Mouse (Mus musculus) induced T-regulatory cell, adult 2 months (primary cell): ENCODE results near the gene Slc7a11.

Source experiments
- DNase-seq: peaks from one replicate; pipeline ENCODE4 v3.0.0-alpha.2; 2012; ENCODE audit warnings: low read depth

Slc7a11 gene

DNA sequence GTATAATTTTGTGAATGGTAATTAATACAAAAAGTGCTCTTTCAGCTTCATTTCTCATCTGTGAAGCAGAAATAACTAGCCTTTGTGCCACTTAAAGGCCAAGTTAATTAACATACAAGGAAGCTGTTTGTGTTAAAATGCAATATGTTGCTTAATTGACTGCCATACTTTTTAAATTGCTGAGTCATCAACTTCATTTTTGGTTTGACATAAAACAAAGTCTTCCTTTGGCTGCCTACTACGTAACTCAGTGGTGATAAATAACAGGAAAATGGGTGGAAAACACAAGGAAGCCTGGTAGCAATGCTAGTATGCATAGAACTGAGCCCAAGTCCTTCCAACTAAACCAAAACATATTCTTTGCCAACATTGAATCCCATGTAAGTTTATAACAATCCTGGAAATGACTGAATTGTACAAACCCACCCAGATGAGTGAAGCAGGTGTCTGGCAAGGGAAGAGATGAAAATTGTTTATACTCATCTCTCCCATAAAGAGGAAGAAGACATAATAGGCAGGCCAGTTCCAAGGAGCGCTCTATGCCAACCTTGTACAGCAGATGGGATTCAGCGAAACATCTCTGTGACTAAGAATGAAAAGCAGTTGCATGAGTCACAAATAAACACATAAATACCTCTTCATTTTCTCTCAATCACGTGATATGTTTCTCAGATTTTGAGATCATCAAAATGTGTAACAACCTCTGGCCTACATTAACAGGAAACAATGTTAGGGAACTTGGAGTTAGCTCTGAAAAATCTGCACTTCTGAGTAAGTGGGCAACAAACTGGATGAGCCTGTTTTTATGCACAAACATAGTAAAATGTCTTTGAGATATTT lies 459.8 kb downstream of the Slc7a11 start:
- DNase-seq, result no peak

DNA sequence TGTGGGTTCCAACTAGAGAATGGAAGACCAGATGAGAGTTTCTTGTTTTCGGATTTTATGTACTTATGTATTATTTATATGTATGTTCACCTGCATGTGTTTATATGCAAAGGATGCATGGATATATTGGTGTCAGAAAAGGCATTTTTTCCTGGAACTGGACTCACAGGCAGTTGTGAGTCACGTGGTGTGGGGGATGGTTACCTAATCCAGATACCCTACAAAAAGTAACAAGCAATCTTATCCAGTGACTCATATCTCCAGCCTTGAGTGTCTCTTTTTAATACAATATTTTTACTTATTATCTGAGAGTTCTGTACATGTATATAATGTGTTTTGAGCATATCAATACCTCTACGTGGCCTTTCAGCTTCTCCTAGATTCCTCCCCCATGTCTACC lies 469.4 kb downstream of the Slc7a11 start:
- DNase-seq, result no peak

GRCm38 (mm10) chr3:49965569-49965968 lies 477.8 kb downstream of the Slc7a11 start:
- DNase-seq, result no peak

DNA sequence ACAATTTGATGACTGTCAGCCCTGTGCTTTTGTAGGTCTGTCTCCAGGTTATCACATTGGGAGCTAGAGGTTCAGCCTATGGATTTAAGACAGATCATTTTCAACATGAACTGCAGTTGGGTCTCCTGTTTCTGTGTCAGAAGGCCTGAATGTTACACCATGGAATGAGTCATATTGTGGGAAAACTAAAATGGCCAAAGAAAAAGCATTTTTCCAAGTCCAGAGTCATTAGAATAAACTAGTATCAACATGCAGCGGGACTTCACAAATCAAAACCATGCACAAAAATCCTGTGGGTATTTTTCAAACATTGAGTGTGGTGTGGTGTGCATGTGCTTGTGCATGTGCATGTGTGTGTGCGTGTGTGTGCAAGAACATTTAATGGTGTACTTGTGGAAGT lies 482.8 kb downstream of the Slc7a11 start:
- DNase-seq, result no peak

- DNase-seq, result no peak
Measured at GRCm38 (mm10) chr3:49946845-49947244, 496.6 kb downstream of the Slc7a11 start.

- DNase-seq, result no peak
Measured at GRCm38 (mm10) chr3:49944783-49945182, 498.6 kb downstream of the Slc7a11 start.

- DNase-seq, result no peak
Measured at GRCm38 (mm10) chr3:49937611-49938010, 505.8 kb downstream of the Slc7a11 start.

- DNase-seq, result no peak
Measured at GRCm38 (mm10) chr3:49929496-49929895, 513.9 kb downstream of the Slc7a11 start.

DNA sequence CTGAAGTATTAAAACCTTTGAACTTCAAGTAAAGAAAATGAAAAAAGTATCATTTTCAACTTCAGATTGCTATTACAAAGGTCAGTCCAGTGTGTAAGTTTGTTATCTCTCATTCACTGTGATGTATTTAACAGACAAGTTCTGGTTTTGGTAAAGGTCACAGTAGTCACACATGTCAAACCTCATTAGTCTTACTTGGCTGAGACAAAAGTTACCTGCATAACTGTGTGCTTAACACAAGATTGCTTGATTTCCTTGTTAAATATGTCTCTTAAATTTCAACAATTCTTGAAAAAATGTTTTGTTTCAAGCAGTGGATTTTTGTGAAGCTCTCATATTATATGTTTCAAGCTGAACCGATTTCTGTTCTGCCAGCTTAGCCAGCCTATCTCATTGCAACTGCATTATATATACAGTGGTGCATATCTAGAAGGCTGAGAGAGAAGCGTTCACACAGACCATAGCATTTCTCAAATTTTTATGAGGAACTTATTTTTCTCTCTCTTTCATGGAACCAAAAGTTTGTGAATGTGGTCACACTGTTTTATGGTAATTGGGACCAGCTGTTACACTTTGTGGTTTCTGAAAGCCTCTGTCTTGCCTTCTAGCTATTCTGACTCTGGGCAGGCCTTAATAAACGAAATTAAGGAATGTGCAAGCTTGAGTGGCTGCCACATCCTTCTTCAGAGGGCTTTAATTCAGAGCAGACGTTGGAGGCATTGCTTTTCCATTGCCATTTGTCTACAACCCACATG lies 514.7 kb downstream of the Slc7a11 start:
- DNase-seq, result no peak

- DNase-seq, result no peak
Measured at GRCm38 (mm10) chr3:49913929-49914328, 529.5 kb downstream of the Slc7a11 start.

DNA sequence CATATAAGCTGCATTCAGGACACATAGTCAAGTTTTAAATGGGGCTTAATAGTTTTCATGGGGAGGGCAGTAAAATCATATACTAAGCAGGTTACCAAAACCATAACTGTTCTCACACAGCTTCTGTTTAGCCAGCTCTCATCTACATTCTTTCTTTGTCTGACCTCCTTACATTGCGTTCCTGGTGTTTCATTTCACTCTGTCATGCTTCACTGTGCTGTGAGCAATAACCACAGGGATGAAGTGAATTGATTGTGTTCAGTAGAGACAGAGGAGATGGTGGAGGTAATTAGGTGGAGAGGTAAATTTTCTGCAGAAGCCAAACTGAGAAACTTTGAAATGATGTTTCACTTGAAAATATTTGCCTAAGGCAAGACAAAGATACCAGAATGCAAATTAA lies 532.5 kb downstream of the Slc7a11 start:
- DNase-seq, result no peak

GRCm38 (mm10) chr3:49908426-49909341 lies 534.7 kb downstream of the Slc7a11 start:
- no peak for DNase-seq

DNA sequence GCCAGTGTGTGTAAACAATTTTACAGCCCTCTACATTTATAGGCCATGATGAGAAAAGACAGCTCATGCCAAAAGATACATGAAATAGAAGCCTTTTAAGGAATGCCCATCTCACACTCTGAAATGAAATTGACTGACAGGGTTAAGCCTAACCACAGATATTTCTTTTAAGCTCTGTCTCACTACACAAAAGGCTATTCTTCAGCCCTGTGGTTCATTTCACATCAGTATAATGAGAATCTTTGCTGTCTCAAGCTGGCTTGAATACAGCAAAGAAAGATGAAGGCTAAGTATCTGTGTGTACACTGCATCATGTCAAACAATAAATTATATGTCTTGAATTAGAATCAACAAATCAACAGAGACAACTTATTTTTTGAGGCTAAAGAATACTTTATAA lies 549.5 kb downstream of the Slc7a11 start:
- no peak for DNase-seq

GRCm38 (mm10) chr3:49887359-49887758 lies 556.1 kb downstream of the Slc7a11 start:
- no peak for DNase-seq

GRCm38 (mm10) chr3:49886220-49886945 lies 557.0 kb downstream of the Slc7a11 start:
- DNase-seq, result no peak

DNA sequence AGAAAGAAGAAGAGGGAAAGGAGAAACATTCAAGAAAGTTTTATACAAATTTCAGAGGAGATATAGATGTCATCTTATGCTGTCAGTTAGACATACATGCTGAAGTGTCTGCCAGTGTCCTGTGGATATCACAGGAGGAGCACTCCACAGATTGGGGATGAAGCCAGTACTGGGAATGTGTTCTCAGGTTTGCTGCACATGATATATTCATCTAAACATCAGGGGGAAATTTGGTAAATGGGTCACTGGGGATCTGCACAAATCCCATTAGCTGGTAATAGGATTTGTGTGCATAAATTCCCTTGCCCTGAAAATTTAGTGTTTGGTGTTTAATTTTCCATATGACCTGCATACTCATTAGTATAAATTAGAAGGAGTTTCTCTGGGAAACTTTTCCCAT lies 562.9 kb downstream of the Slc7a11 start:
- DNase-seq, result no peak

GRCm38 (mm10) chr3:49870786-49871185 lies 572.6 kb downstream of the Slc7a11 start:
- DNase-seq, result no peak

DNA sequence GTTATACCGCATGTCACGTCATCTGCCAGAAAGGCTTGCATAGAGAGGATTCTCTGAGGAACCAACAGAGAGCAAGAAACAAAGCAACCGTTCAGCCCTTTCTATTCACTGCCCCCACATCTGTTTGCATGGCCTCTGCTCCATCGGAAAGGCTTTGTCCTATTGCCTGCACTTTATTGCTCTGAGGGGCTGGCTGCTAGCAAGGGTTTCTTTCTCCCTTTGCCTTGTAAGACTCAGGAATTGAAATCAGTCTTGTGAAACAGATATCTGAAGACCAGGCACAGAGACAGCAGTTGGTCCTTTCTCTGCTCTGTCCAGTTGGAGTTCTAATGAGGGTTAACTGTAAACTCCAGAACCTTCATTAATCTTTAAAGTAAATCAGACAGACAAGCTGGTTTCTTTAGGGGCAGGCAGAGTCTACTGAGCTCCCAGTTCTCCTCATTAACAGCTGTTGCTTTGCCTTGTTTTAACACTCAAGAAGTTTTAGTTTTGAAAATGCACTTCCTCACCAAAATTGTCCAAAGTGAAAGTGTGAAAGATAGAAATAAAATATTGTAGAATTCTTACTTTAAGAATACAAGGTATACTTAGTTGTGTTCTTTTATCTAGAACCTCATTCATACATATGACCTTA lies 575.3 kb downstream of the Slc7a11 start:
- no peak for DNase-seq

- no peak for DNase-seq
Measured at GRCm38 (mm10) chr3:49867147-49867950, 576.1 kb downstream of the Slc7a11 start.

DNA sequence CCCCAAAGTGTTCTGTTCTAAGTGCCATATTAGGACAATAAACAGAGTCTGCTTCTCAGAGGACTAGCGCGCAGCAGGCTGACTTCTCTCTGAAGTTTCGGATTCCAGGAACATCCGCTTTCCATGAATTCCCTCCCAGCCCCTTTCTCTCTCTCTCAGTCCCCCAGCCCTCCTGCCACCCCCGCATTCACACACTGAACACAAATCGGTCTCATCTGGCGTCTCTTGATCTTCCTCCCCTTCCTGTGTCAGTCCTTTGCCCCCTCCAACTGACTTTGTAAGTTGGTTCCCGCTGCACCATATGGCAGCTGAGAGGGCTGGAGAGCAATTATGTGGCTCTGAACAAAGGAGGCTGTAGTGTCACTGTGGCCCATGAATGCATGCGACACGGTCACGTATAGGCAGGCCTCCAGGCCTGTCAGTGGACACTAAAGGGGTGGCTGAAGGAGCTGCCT lies 577.3 kb downstream of the Slc7a11 start:
- no peak for DNase-seq
